Mouse (Mus musculus): ENCODE results near the gene Map4k4. TPM values are rescaled to one million over a fixed set of nuclear protein-coding genes. Genes with fewer than 3 reads are reported as not detected.

Gene Map4k4
- polyA plus RNA-seq, 1 experiment = 22.8 TPM

- H3K27me3 ChIP-seq (replicated peaks) = no peaks in the 10 kb centered on the region
- peaks cover 6% of the 10 kb centered on the region; the same call in 1 of the 2 replicates for H3K9me3 ChIP-seq
- TF ChIP-seq FLI1 (IDR thresholded peaks at IDR 0.05; ENCODE audit: low read length) = no peak
- no peak for TF ChIP-seq GATA1 (IDR thresholded peaks at IDR 0.05; ENCODE audit: borderline replicate concordance, low read length)
- peaks cover 57% of the 10 kb centered on the region for H3K36me3 ChIP-seq (replicated peaks; ENCODE audit: low read length)
- H3K4me1 ChIP-seq = peaks cover 73% of the 10 kb centered on the region
- no peak overlapping the region for H3K4me3 ChIP-seq (replicated peaks)
Measured at GRCm38 (mm10) chr1:39911446-39911845, 10.7 kb downstream of the Map4k4 start.

- Histone ChIP-seq H3K36me3 (replicated peaks; ENCODE audit: low read length) (peaks cover 43% of the 10 kb centered on the region), H3K4me3 (replicated peaks) (no peak overlapping the region), H3K4me1 (peaks cover 69% of the 10 kb centered on the region), H3K9me3 (peaks cover 6% of the 10 kb centered on the region; the same call in 1 of the 2 replicates), H3K27me3 (replicated peaks) (no peaks in the 10 kb centered on the region)
- TF ChIP-seq FLI1 (IDR thresholded peaks at IDR 0.05; ENCODE audit: low read length) = no peak
- no peak for TF ChIP-seq GATA1 (IDR thresholded peaks at IDR 0.05; ENCODE audit: borderline replicate concordance, low read length)
Measured at GRCm38 (mm10) chr1:39913256-39913655, 12.5 kb downstream of the Map4k4 start.

GRCm38 (mm10) chr1:39916144-39916543, 15.4 kb downstream of the Map4k4 start:
- TF ChIP-seq GATA1 (IDR thresholded peaks at IDR 0.05; ENCODE audit: borderline replicate concordance, low read length) (no peak), FLI1 (IDR thresholded peaks at IDR 0.05; ENCODE audit: low read length) (no peak)
- H3K27me3 ChIP-seq (replicated peaks) = no peaks in the 10 kb centered on the region
- peaks cover 6% of the 10 kb centered on the region; the same call in 1 of the 2 replicates for H3K9me3 ChIP-seq
- peaks cover 25% of the 10 kb centered on the region for H3K36me3 ChIP-seq (replicated peaks; ENCODE audit: low read length)
- H3K4me3 ChIP-seq (replicated peaks) = no peak overlapping the region
- peaks cover 69% of the 10 kb centered on the region for H3K4me1 ChIP-seq

GRCm38 (mm10) chr1:39917855-39918516, 17.3 kb downstream of the Map4k4 start:
- Histone ChIP-seq H3K27me3 (replicated peaks) (no peaks in the 10 kb centered on the region), H3K4me1 (peaks cover 70% of the 10 kb centered on the region), H3K36me3 (replicated peaks; ENCODE audit: low read length) (peaks cover 15% of the 10 kb centered on the region), H3K4me3 (replicated peaks) (peak overlapping the region; percentile 7), H3K9me3 (peaks cover 6% of the 10 kb centered on the region; the same call in 1 of the 2 replicates)
- TF ChIP-seq FLI1 (IDR thresholded peaks at IDR 0.05; ENCODE audit: low read length) (no peak), GATA1 (IDR thresholded peaks at IDR 0.05; ENCODE audit: borderline replicate concordance, low read length) (no peak)

- Histone ChIP-seq H3K4me1 (peaks cover 70% of the 10 kb centered on the region), H3K9me3 (peaks cover 6% of the 10 kb centered on the region; the same call in 1 of the 2 replicates), H3K36me3 (replicated peaks; ENCODE audit: low read length) (peaks cover 15% of the 10 kb centered on the region), H3K27me3 (replicated peaks) (no peaks in the 10 kb centered on the region), H3K4me3 (replicated peaks) (peak overlapping the region; percentile 43)
- no peak for TF ChIP-seq GATA1 (IDR thresholded peaks at IDR 0.05; ENCODE audit: borderline replicate concordance, low read length)
Measured at GRCm38 (mm10) chr1:39918517-39919115, 17.9 kb downstream of the Map4k4 start.

GRCm38 (mm10) chr1:39920616-39921015, 19.9 kb downstream of the Map4k4 start:
- TF ChIP-seq FLI1 (IDR thresholded peaks at IDR 0.05; ENCODE audit: low read length) (no peak), GATA1 (IDR thresholded peaks at IDR 0.05; ENCODE audit: borderline replicate concordance, low read length) (no peak)
- H3K27me3 ChIP-seq (replicated peaks) = no peaks in the 10 kb centered on the region
- no peak overlapping the region for H3K4me3 ChIP-seq (replicated peaks)
- H3K36me3 ChIP-seq (replicated peaks; ENCODE audit: low read length) = peaks cover 16% of the 10 kb centered on the region
- peaks cover 83% of the 10 kb centered on the region for H3K4me1 ChIP-seq
- no peaks in the 10 kb centered on the region for H3K9me3 ChIP-seq

GRCm38 (mm10) chr1:39921996-39922395, 21.3 kb downstream of the Map4k4 start:
- H3K36me3 ChIP-seq (replicated peaks; ENCODE audit: low read length) = peaks cover 13% of the 10 kb centered on the region
- H3K27me3 ChIP-seq (replicated peaks) = no peaks in the 10 kb centered on the region
- H3K4me1 ChIP-seq = peaks cover 87% of the 10 kb centered on the region
- H3K9me3 ChIP-seq = no peaks in the 10 kb centered on the region
- H3K4me3 ChIP-seq (replicated peaks) = peak overlapping the region; percentile 83
- TF ChIP-seq FLI1 (IDR thresholded peaks at IDR 0.05; ENCODE audit: low read length) = no peak
- TF ChIP-seq GATA1 (IDR thresholded peaks at IDR 0.05; ENCODE audit: borderline replicate concordance, low read length) = no peak

GRCm38 (mm10) chr1:39922714-39923113, 22.0 kb downstream of the Map4k4 start:
- peak overlapping the region; percentile 87 for H3K4me3 ChIP-seq (replicated peaks)

GRCm38 (mm10) chr1:39923395-39924337, 23.0 kb downstream of the Map4k4 start:
- H3K4me1 ChIP-seq = peaks cover 77% of the 10 kb centered on the region

More at GRCm38 (mm10) chr1:39922714-39923113, 22.0 kb downstream of the Map4k4 start:
- TF ChIP-seq FLI1 (IDR thresholded peaks at IDR 0.05; ENCODE audit: low read length) (no peak), GATA1 (IDR thresholded peaks at IDR 0.05; ENCODE audit: borderline replicate concordance, low read length) (no peak)
- H3K36me3 ChIP-seq (replicated peaks; ENCODE audit: low read length) = peaks cover 13% of the 10 kb centered on the region
- H3K9me3 ChIP-seq = no peaks in the 10 kb centered on the region
- no peaks in the 10 kb centered on the region for H3K27me3 ChIP-seq (replicated peaks)
- H3K4me1 ChIP-seq = peaks cover 86% of the 10 kb centered on the region

More at GRCm38 (mm10) chr1:39923395-39924337, 23.0 kb downstream of the Map4k4 start:
- TF ChIP-seq GATA1 (IDR thresholded peaks at IDR 0.05; ENCODE audit: borderline replicate concordance, low read length) (no peak), FLI1 (IDR thresholded peaks at IDR 0.05; ENCODE audit: low read length) (no peak)
- Histone ChIP-seq H3K4me3 (replicated peaks) (peak overlapping the region; percentile 87), H3K27me3 (replicated peaks) (no peaks in the 10 kb centered on the region), H3K36me3 (replicated peaks; ENCODE audit: low read length) (peaks cover 13% of the 10 kb centered on the region), H3K9me3 (no peaks in the 10 kb centered on the region)

Data from megakaryocyte, embryonic 14.5 days (primary cell).